Mouse (Mus musculus) cerebellum, adult 2 months (tissue): Measurements from ENCODE around the gene Gm43552. TPM values are rescaled to one million over a fixed set of nuclear protein-coding genes. Genes with fewer than 3 reads are reported as not detected.
A peak's percentile ranks its signal among the peaks of the same experiment; 100 is the strongest.

Experiments used
- DNase-seq, 2 experiments: peaks; one replicate each; pipeline ENCODE4 v3.0.0; 2021
- H3K27ac ChIP-seq: fragments of 200-500 bp; 2 replicates; pipeline ENCODE4 v1.5.1; 2012; ENCODE audit warnings: low read length, control low read depth, inconsistent platforms; ENCODE audit not compliant: insufficient read depth
- H3K27me3 ChIP-seq: fragments of 200-500 bp; 2 replicates; pipeline ENCODE4 v1.6.1; 2012; ENCODE audit warnings: inconsistent platforms, mild to moderate bottlenecking, low read length, moderate library complexity; ENCODE audit not compliant: control insufficient read depth, insufficient read depth
- H3K4me1 ChIP-seq: fragments of 200-500 bp; 2 replicates; pipeline ENCODE4 v1.6.1; 2011; ENCODE audit warnings: low read length; ENCODE audit not compliant: control insufficient read depth, insufficient read depth
- H3K4me3 ChIP-seq: fragments of 200-500 bp; replicated peaks from 2 replicates; pipeline ENCODE3; 2011; ENCODE audit warnings: mild to moderate bottlenecking, low read depth, low read length, control low read depth; ENCODE audit not compliant: insufficient read depth
- CTCF ChIP-seq: fragments of 200-500 bp; IDR thresholded peaks from 2 replicates; pipeline ENCODE4 v1.5.1; 2011; ENCODE audit warnings: low read depth, mild to moderate bottlenecking, control low read depth, low read length, moderate library complexity, borderline replicate concordance; ENCODE audit not compliant: insufficient read depth
- POLR2A ChIP-seq: fragments of 200-500 bp; IDR thresholded peaks from 2 replicates; pipeline ENCODE4 v1.6.1; 2011; ENCODE audit warnings: low read length, control low read depth, borderline replicate concordance; ENCODE audit not compliant: insufficient read depth
- whole genome bisulfite sequencing: fragments of 180-500 bp; shearing (Covaris S2); methylation state at CpG from one replicate; pipeline ENCODE4 v1.1.7; 2018; 5-methylcytosine and 5-hydroxymethylcytosine counted together
- polyA plus RNA-seq: library from polyadenylated mRNA; depleted of rRNA; stranded (reverse); fragments of >200 nt; gene quantifications from 2 replicates; pipeline ENCODE4 v1.2.3, GENCODE M21; 2012

Gm43552 gene
- polyA plus RNA-seq, 1 experiment: not detected

DNA sequence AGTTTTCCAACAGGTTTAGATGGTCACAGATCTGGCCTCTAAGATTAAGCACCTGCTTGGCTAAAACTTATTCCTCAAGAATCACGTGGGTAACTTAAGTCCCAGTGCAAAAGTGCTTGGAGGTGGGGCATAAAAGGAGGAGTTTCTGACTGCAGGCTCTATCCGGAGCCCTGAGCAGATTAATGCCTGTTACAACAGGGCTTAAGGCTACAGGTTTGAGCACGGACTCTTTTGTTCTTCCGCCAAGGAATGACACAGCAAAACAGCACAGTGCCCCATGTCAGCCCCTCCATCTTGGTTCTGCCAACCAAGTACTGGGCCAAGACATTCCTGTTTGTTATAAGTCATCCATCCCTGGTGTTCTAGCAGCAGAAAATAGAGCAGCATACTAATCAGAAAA, 64.3 kb downstream of the Gm43552 start:
- DNase-seq: no peak
- Histone ChIP-seq H3K4me3 (no peak overlapping the region), H3K27me3 (no peaks in the 10 kb centered on the region), H3K4me1 (0 out of 2 replicates have a peak, but pooled peaks cover 2% of the 10 kb centered on the region), H3K27ac (no peak overlapping the region)
- TF ChIP-seq CTCF (no peak), POLR2A (no peak)
- 46% methylated on average over 4 of the region's 4 CpGs for WGBS

- H3K27ac ChIP-seq: no peak overlapping the region
- H3K4me3 ChIP-seq: no peak overlapping the region
- WGBS: 88% methylated on average over 5 of the region's 5 CpGs
- H3K4me1 ChIP-seq: 0 out of 2 replicates have a peak, but pooled peaks cover 2% of the 10 kb centered on the region
- DNase-seq: no peak
- H3K27me3 ChIP-seq: no peaks in the 10 kb centered on the region
- TF ChIP-seq CTCF (no peak), POLR2A (no peak)
Measured at GRCm38 (mm10) chr5:65425251-65425650, 67.4 kb downstream of the Gm43552 start.

DNA sequence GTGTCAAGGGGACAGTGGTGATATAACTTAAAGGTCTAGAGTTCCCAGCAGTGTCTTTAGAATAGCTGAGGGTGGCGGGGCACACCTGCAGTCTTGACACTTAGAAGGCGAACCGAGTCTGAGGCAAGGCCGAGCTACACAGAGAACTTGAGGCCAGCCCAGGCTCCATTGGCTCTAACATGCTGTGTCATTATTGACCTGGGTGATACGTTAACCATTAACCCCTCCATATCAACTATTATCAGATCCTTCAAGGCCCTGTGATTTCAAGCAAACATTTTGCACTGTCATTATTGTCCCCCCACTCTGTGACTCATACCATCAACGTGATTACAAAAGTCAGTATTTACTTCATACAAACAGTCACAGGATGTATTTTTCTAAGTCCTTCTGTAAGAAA, 68.4 kb downstream of the Gm43552 start:
- 91% methylated on average over 6 of the region's 6 CpGs for WGBS
- Histone ChIP-seq H3K4me1 (no peaks in the 10 kb centered on the region), H3K27me3 (no peaks in the 10 kb centered on the region), H3K27ac (no peak overlapping the region), H3K4me3 (no peak overlapping the region)
- DNase-seq: no peak
- TF ChIP-seq POLR2A (no peak), CTCF (no peak)

DNA sequence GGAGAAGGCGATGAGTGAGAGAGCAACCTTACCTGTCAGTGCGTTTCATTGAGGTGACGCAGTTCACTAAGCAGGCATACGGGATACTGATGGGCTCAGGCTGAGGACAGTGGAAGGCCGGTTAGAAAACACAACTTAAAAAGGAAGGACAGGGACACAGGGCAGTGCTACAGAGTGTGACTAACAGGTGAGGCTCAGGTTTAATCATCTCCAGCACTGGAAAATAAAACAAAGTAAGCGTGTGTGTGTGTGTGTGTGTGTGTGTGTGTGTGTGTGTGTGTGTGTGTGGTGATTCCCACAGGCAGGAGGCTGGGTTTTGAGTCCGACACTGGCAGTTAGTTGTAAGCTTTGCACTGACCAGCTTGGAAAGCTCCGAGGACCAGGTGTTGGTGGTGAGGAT, 69.8 kb downstream of the Gm43552 start:
- no peaks in the 10 kb centered on the region for H3K4me1 ChIP-seq
- TF ChIP-seq CTCF (no peak), POLR2A (no peak)
- H3K27me3 ChIP-seq: no peaks in the 10 kb centered on the region
- DNase-seq: no peak
- WGBS: 96% methylated on average over 8 of the region's 8 CpGs
- no peak overlapping the region for H3K27ac ChIP-seq
- H3K4me3 ChIP-seq: no peak overlapping the region

DNA sequence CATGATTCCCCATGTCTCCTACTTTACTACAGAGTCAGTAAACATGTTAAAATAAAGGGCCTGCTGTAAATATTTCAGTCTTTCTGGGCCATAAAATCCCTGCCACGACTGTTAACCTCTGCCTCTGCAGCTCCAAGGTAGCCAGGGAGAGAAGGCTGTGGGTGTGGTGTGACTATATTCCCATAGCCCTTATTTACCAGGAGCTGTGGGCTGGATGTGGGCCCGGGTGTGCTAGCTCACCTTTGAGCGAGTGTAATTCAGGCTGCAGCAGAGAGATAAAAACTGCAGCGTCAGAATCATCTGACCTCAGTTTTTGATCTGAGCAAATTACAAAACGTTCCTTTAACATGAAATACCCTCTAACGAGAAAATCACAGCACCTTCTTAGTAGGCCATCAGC, 71.8 kb downstream of the Gm43552 start:
- 83% methylated on average over 6 of the region's 6 CpGs for WGBS
- H3K27me3 ChIP-seq: no peaks in the 10 kb centered on the region

GRCm38 (mm10) chr5:65419136-65419535, 73.5 kb downstream of the Gm43552 start:
- DNase-seq: no peak
- WGBS: 62% methylated on average over 10 of the region's 10 CpGs

More for the DNA sequence above, 71.8 kb downstream of the Gm43552 start:
- H3K27ac ChIP-seq: no peak overlapping the region
- H3K4me3 ChIP-seq: no peak overlapping the region
- DNase-seq: no peak
- no peaks in the 10 kb centered on the region for H3K4me1 ChIP-seq
- TF ChIP-seq CTCF: no peak
- no peak for TF ChIP-seq POLR2A

DNA sequence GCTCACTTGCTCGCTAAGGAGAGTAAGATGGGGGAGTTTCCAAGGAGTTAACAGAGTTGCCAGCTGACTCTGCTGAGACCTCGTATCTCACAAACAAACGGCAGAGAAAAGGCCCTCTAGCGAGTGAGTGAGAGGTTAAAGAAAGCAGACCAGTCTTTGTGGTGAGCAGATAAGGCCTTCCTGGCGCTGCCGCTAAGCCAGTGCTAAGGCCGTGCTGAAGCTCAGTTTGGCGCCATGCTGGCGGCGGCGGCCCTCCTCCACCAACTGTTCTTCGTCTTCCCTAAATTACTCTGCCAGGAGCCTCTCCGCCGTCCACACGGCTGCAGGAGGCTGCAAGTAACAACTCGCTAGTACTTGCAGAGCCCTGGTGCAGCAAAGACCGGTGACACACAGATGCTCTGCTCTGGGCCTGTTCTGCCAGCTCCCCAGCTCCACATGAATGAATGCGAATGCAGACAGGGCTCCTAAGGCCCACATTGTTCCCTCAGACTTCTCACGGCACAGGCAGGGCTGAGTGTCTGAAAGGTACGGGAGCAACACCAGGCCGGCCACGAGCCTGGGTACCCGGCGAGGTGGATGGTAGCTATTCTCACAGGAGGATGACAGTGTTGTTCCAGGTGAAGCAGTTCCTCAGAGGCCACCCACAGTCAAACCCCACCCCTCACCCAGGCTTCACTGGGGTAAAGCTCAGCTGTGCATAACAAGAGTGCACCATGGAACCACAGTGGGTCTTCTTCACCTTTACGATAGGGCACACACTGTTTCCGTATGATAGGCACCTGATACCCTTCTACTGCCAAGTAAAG, 76.8 kb downstream of the Gm43552 start:
- Histone ChIP-seq H3K4me1 (no peaks in the 10 kb centered on the region), H3K27me3 (no peaks in the 10 kb centered on the region), H3K4me3 (no peak overlapping the region), H3K27ac (no peak overlapping the region)
- peak in 1 of 2 experiments; percentile 14 for DNase-seq
- TF ChIP-seq CTCF: no peak
- 33% methylated on average over 26 of the region's 26 CpGs for WGBS

More at GRCm38 (mm10) chr5:65419136-65419535, 73.5 kb downstream of the Gm43552 start:
- Histone ChIP-seq H3K4me3 (no peak overlapping the region), H3K27ac (no peak overlapping the region), H3K27me3 (no peaks in the 10 kb centered on the region), H3K4me1 (no peaks in the 10 kb centered on the region)
- TF ChIP-seq POLR2A: no peak
- no peak for TF ChIP-seq CTCF

GRCm38 (mm10) chr5:65407989-65408388, 84.6 kb downstream of the Gm43552 start:
- no peak for TF ChIP-seq POLR2A
- TF ChIP-seq CTCF: no peak
- Histone ChIP-seq H3K27me3 (no peaks in the 10 kb centered on the region), H3K4me3 (no peak overlapping the region), H3K27ac (no peak overlapping the region), H3K4me1 (no peaks in the 10 kb centered on the region)
- 40% methylated on average over 12 of the region's 12 CpGs for WGBS
- no peak for DNase-seq
